Mouse (Mus musculus) forebrain, embryonic 11.5 days (tissue): Measurements from ENCODE around the gene Gm7544. TPM values are rescaled to one million over a fixed set of nuclear protein-coding genes. Genes with fewer than 3 reads are reported as not detected.

ENCODE experiments used
- polyA plus RNA-seq: library from polyadenylated mRNA; unstranded; fragments of >200 nt; fragmentation: Nextera tagmentation; extraction: Ambion mirVana; gene quantifications from 2 replicates; pipeline ENCODE4 v1.2.1, GENCODE M21; 2014

Gene Gm7544
- polyA plus RNA-seq, 1 experiment from 2014 or later = not detected

Other genes with a start within 250 kb of the Gm7544 start
- gene Mff, start 231.1 kb downstream of the Gm7544 start, polyA plus RNA-seq = 268 and 290 TPM in 2 replicates
- gene Tm4sf20, start 187.6 kb downstream of the Gm7544 start, polyA plus RNA-seq = 0.23 TPM in 1 of 2 replicates, not detected in the other
- gene Gm47791, start 184.8 kb downstream of the Gm7544 start, polyA plus RNA-seq = not detected in 2 replicates
- 47.3 and 49.5 TPM in 2 replicates for gene Agfg1, start 116.5 kb downstream of the Gm7544 start, polyA plus RNA-seq
- gene A030005L19Rik, start 42.7 kb downstream of the Gm7544 start, polyA plus RNA-seq = 0.47 TPM in 1 of 2 replicates, not detected in the other
- gene A030014E15Rik, start 31.1 kb downstream of the Gm7544 start, polyA plus RNA-seq = not detected in 2 replicates
- not detected in 2 replicates for gene Gm6217, start 24.6 kb downstream of the Gm7544 start, polyA plus RNA-seq
- not detected in 2 replicates for gene A030003K21Rik, start 12.6 kb downstream of the Gm7544 start, polyA plus RNA-seq
- gene Gm47955, start 4.3 kb upstream of the Gm7544 start, polyA plus RNA-seq = not detected in 2 replicates
- not detected in 2 replicates for gene Gm47959, start 44.5 kb upstream of the Gm7544 start, polyA plus RNA-seq
- 0.40 and 0.48 TPM in 2 replicates for gene Slc19a3, start 82.4 kb upstream of the Gm7544 start, polyA plus RNA-seq
- not detected in 2 replicates for gene Krtap28-10, start 86.5 kb upstream of the Gm7544 start, polyA plus RNA-seq
- not detected in 2 replicates for gene Gm47969, start 88.9 kb upstream of the Gm7544 start, polyA plus RNA-seq
- not detected in 2 replicates for gene A030005K14Rik, start 103.4 kb upstream of the Gm7544 start, polyA plus RNA-seq
- not detected in 2 replicates for gene Krtap28-13, start 104.9 kb upstream of the Gm7544 start, polyA plus RNA-seq
- gene Ccl20, start 160.8 kb upstream of the Gm7544 start, polyA plus RNA-seq = not detected in 2 replicates
- 0.21 and 0.59 TPM in 2 replicates for gene Daw1, start 203.7 kb upstream of the Gm7544 start, polyA plus RNA-seq